ENCODE assay signal across 9 mouse cellular contexts in the genomic region with DNA sequence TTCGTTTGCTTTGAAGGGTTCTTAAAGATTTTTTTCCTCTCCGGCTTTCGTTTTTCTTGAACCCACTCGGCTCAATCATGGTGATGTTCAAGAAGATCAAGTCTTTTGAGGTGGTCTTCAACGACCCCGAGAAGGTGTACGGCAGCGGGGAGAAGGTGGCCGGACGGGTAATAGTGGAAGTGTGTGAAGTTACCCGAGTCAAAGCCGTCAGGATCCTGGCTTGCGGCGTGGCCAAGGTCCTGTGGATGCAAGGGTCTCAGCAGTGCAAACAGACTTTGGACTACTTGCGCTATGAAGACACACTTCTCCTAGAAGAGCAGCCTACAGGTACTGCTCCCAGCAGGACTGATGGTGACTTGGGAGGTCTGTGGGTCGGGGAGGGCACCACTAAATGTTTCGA. TPM values are rescaled to one million over a fixed set of nuclear protein-coding genes. Genes with fewer than 3 reads are reported as not detected.
A peak's percentile ranks its signal among the peaks of the same experiment; 100 is the strongest.
DNase-seq lines count a peak whose midpoint lies in the region; ATAC-seq and TF ChIP-seq lines count a peak whose summit lies in the region.
"Had no signal": no experiment of that assay in that cellular context is flagged by ENCODE, and none has a peak within 500 bp of the region (broad histone marks: within the 10 kb centered on the region; RNA-seq: fewer than 3 reads in every experiment).

No protein-coding gene starts in this region.

- H3K9me3 ChIP-seq in embryonic facial prominence, embryonic 10.5 days = no peaks in the 10 kb centered on the region
- H3K9me3 ChIP-seq in hindbrain, embryonic 14.5 days (ENCODE audit: control insufficient read depth, low read length) = no peaks in the 10 kb centered on the region
- H3K9me3 ChIP-seq in liver, embryonic 13.5 days (replicated peaks) = no peaks in the 10 kb centered on the region
- no peaks in the 10 kb centered on the region for H3K9me3 ChIP-seq in stomach, embryonic 14.5 days (ENCODE audit: control insufficient read depth, low read depth, low read length)

- peak overlapping the region; percentile 61 for H3K9ac ChIP-seq in hindbrain, embryonic 14.5 days
- H3K9ac ChIP-seq in liver, embryonic 13.5 days = peak overlapping the region; percentile 90
- H3K9ac ChIP-seq in stomach, embryonic 14.5 days (replicated peaks; ENCODE audit: low read depth, low read length) = peak overlapping the region; percentile 92

- DNase-seq in layer of hippocampus, adult 2 months (ENCODE audit: low spot score in 2 of 2) = no peak
- no peak for DNase-seq in layer of hippocampus, postnatal 25 days (ENCODE audit: extremely low spot score in 1 of 2, low spot score in 1 of 2)
- DNase-seq in embryonic facial prominence, embryonic 10.5 days (ENCODE audit: low spot score) = peak; percentile 41
- peak; percentile 36 for DNase-seq in hindbrain, embryonic 14.5 days (ENCODE audit: low spot score)
- no peak for DNase-seq in liver, embryonic 13.5 days
- no peak for DNase-seq in left cerebral cortex, postnatal 14 days (ENCODE audit: low spot score in 2 of 2)
- no peak for DNase-seq in frontal cortex, postnatal 10 days (ENCODE audit: low spot score in 2 of 2)

- no peaks in the 10 kb centered on the region for H3K27me3 ChIP-seq in embryonic facial prominence, embryonic 10.5 days (replicated peaks; ENCODE audit: low read depth, poor library complexity, severe bottlenecking)
- H3K27me3 ChIP-seq in hindbrain, embryonic 14.5 days (ENCODE audit: control insufficient read depth, insufficient read depth, low read length) = no peaks in the 10 kb centered on the region
- no peaks in the 10 kb centered on the region for H3K27me3 ChIP-seq in liver, embryonic 13.5 days
- no peaks in the 10 kb centered on the region for H3K27me3 ChIP-seq in stomach, embryonic 14.5 days (ENCODE audit: control insufficient read depth, insufficient read depth, low read length)

- peaks cover 23% of the 10 kb centered on the region for H3K36me3 ChIP-seq in embryonic facial prominence, embryonic 10.5 days (replicated peaks)
- peaks cover 21% of the 10 kb centered on the region for H3K36me3 ChIP-seq in hindbrain, embryonic 14.5 days (replicated peaks; ENCODE audit: control insufficient read depth, insufficient read depth)
- H3K36me3 ChIP-seq in liver, embryonic 13.5 days = peaks cover 24% of the 10 kb centered on the region
- peaks cover 23% of the 10 kb centered on the region for H3K36me3 ChIP-seq in stomach, embryonic 14.5 days (ENCODE audit: control insufficient read depth, insufficient read depth, low read length)

- 1% methylated on average over 17 of the region's 17 CpGs for WGBS in embryonic facial prominence, embryonic 10.5 days
- 0% methylated on average over 17 of the region's 17 CpGs for WGBS in hindbrain, embryonic 14.5 days
- under 1% methylated on average over 17 of the region's 17 CpGs for WGBS in liver, embryonic 13.5 days (ENCODE audit: insufficient replicate concordance)
- WGBS in stomach, embryonic 14.5 days = under 1% methylated on average over 17 of the region's 17 CpGs

- intact Hi-C loops in left cerebral cortex, postnatal 14 days (cut with DNase I) = no loop called here

- no peak; the same call in 1 of the 2 replicates for ATAC-seq in hindbrain, embryonic 14.5 days (ENCODE audit: low FRiP score)
- ATAC-seq in liver, embryonic 13.5 days (ENCODE audit: low read depth) = 0 out of 2 replicates have a peak, but pooled peaks have one; percentile 5
- ATAC-seq in stomach, embryonic 14.5 days (ENCODE audit: insufficient number of reproducible peaks, insufficient read depth, low FRiP score, low read depth) = no peak

- peak overlapping the region; percentile 66 for H3K4me3 ChIP-seq in layer of hippocampus, adult 2 months
- H3K4me3 ChIP-seq in embryonic facial prominence, embryonic 10.5 days = peak overlapping the region; percentile 80
- peak overlapping the region; percentile 64 for H3K4me3 ChIP-seq in hindbrain, embryonic 14.5 days (replicated peaks; ENCODE audit: low read length)
- peak overlapping the region; percentile 74 for H3K4me3 ChIP-seq in liver, embryonic 13.5 days (replicated peaks)
- H3K4me3 ChIP-seq in stomach, embryonic 14.5 days (ENCODE audit: low read depth, low read length) = peak overlapping the region; percentile 66

- peaks cover 58% of the 10 kb centered on the region for H3K4me1 ChIP-seq in embryonic facial prominence, embryonic 10.5 days
- H3K4me1 ChIP-seq in hindbrain, embryonic 14.5 days (replicated peaks; ENCODE audit: control insufficient read depth, insufficient read depth, low read length) = peaks cover 44% of the 10 kb centered on the region
- H3K4me1 ChIP-seq in liver, embryonic 13.5 days (replicated peaks) = peaks cover 72% of the 10 kb centered on the region
- peaks cover 51% of the 10 kb centered on the region for H3K4me1 ChIP-seq in stomach, embryonic 14.5 days (ENCODE audit: control insufficient read depth, insufficient read depth, low read length)

- peak overlapping the region; percentile 85 for H3K4me2 ChIP-seq in hindbrain, embryonic 14.5 days (replicated peaks)
- peak overlapping the region; percentile 86 for H3K4me2 ChIP-seq in liver, embryonic 13.5 days
- H3K4me2 ChIP-seq in stomach, embryonic 14.5 days (replicated peaks; ENCODE audit: low read depth, low read length) = peak overlapping the region; percentile 56

- peak overlapping the region; percentile 82 for H3K27ac ChIP-seq in layer of hippocampus, adult 2 months
- peak overlapping the region; percentile 88 for H3K27ac ChIP-seq in embryonic facial prominence, embryonic 10.5 days (replicated peaks)
- peak overlapping the region; percentile 66 for H3K27ac ChIP-seq in hindbrain, embryonic 14.5 days
- H3K27ac ChIP-seq in liver, embryonic 13.5 days = peak overlapping the region; percentile 87
- peak overlapping the region; percentile 90 for H3K27ac ChIP-seq in stomach, embryonic 14.5 days (ENCODE audit: low read length)

- TF ChIP-seq CTCF in layer of hippocampus, adult 2 months (conservative IDR thresholded peaks at IDR 0.05) = no peak

RNA-seq across cellular contexts. Expression of gene Txnip, which starts 0.4 kb away (rescaled TPM):
- total RNA-seq in layer of hippocampus, adult 2 months (2021) = 10 to 100 TPM; 22.6 to 36.4 TPM
- total RNA-seq in layer of hippocampus, postnatal 25 days (2021) = 10 to 100 TPM; 20.7 to 25.0 TPM
- 31.2 and 34.9 TPM in 2 replicates for polyA plus RNA-seq in embryonic facial prominence, embryonic 10.5 days (2016; fragmentation: Nextera tagmentation; extraction: Ambion mirVana)
- 53.2 and 71.4 TPM in 2 replicates for polyA plus RNA-seq in hindbrain, embryonic 14.5 days (2014; fragmentation: Nextera tagmentation; extraction: Ambion mirVana)
- polyA plus RNA-seq in liver, embryonic 13.5 days (2015; fragmentation: Nextera tagmentation; extraction: Ambion mirVana) = 29.7 and 29.9 TPM in 2 replicates
- polyA plus RNA-seq in stomach, embryonic 14.5 days (2014; fragmentation: Nextera tagmentation; extraction: Ambion mirVana) = 155 and 168 TPM in 2 replicates
- total RNA-seq in left cerebral cortex, postnatal 14 days (2021) = 10 to 100 TPM; 26.9 to 36.8 TPM

RNA-seq across cellular contexts. Expression of gene Gm16253, which starts 18.6 kb away (rescaled TPM):
- not detected for total RNA-seq in layer of hippocampus, adult 2 months (2021)
- total RNA-seq in layer of hippocampus, postnatal 25 days (2021) = not detected
- 1.6 and 1.9 TPM in 2 replicates for polyA plus RNA-seq in embryonic facial prominence, embryonic 10.5 days (2016; fragmentation: Nextera tagmentation; extraction: Ambion mirVana)
- polyA plus RNA-seq in hindbrain, embryonic 14.5 days (2014; fragmentation: Nextera tagmentation; extraction: Ambion mirVana) = 0.39 TPM in 1 of 2 replicates, not detected in the other
- 0.29 TPM in 1 of 2 replicates, not detected in the other for polyA plus RNA-seq in liver, embryonic 13.5 days (2015; fragmentation: Nextera tagmentation; extraction: Ambion mirVana)
- 0.69 and 1.9 TPM in 2 replicates for polyA plus RNA-seq in stomach, embryonic 14.5 days (2014; fragmentation: Nextera tagmentation; extraction: Ambion mirVana)
- total RNA-seq in left cerebral cortex, postnatal 14 days (2021) = not detected
- total RNA-seq: neutrophil, adult 5-6 weeks had no signal

RNA-seq across cellular contexts. Expression of gene Hfe2, which starts 33.2 kb away (rescaled TPM):
- total RNA-seq in layer of hippocampus, adult 2 months (2021) = under 1 TPM in 1 of 2 experiments, not detected in 1; 0.23 TPM
- under 1 TPM in 1 of 2 experiments, not detected in 1; 0.12 TPM for total RNA-seq in layer of hippocampus, postnatal 25 days (2021)
- polyA plus RNA-seq in embryonic facial prominence, embryonic 10.5 days (2016; fragmentation: Nextera tagmentation; extraction: Ambion mirVana) = 1.4 and 1.5 TPM in 2 replicates
- 1.9 and 2.1 TPM in 2 replicates for polyA plus RNA-seq in hindbrain, embryonic 14.5 days (2014; fragmentation: Nextera tagmentation; extraction: Ambion mirVana)
- 1.3 and 1.7 TPM in 2 replicates for polyA plus RNA-seq in liver, embryonic 13.5 days (2015; fragmentation: Nextera tagmentation; extraction: Ambion mirVana)
- 0.20 TPM in 1 of 2 replicates, not detected in the other for polyA plus RNA-seq in stomach, embryonic 14.5 days (2014; fragmentation: Nextera tagmentation; extraction: Ambion mirVana)
- total RNA-seq in left cerebral cortex, postnatal 14 days (2021) = under 1 TPM; 0.18 to 0.42 TPM
- total RNA-seq: neutrophil, adult 5-6 weeks had no signal

RNA-seq across cellular contexts. Expression of gene Polr3gl, which starts 35.8 kb away (rescaled TPM):
- total RNA-seq in layer of hippocampus, adult 2 months (2021) = 10 to 100 TPM; 32.1 to 34.4 TPM
- total RNA-seq in layer of hippocampus, postnatal 25 days (2021) = 10 to 100 TPM; 23.8 to 29.7 TPM
- 30.0 and 33.1 TPM in 2 replicates for polyA plus RNA-seq in embryonic facial prominence, embryonic 10.5 days (2016; fragmentation: Nextera tagmentation; extraction: Ambion mirVana)
- polyA plus RNA-seq in hindbrain, embryonic 14.5 days (2014; fragmentation: Nextera tagmentation; extraction: Ambion mirVana) = 11.0 and 18.5 TPM in 2 replicates
- 13.0 and 13.5 TPM in 2 replicates for polyA plus RNA-seq in liver, embryonic 13.5 days (2015; fragmentation: Nextera tagmentation; extraction: Ambion mirVana)
- polyA plus RNA-seq in stomach, embryonic 14.5 days (2014; fragmentation: Nextera tagmentation; extraction: Ambion mirVana) = 21.5 and 29.5 TPM in 2 replicates
- total RNA-seq in left cerebral cortex, postnatal 14 days (2021) = 10 to 100 TPM; 26.6 to 29.7 TPM

RNA-seq across cellular contexts. Expression of gene Ankrd34a, which starts 38.3 kb away (rescaled TPM):
- 10 to 100 TPM; 55.2 to 56.7 TPM for total RNA-seq in layer of hippocampus, adult 2 months (2021)
- total RNA-seq in layer of hippocampus, postnatal 25 days (2021) = 10 to 100 TPM; 50.9 to 62.3 TPM
- 0.66 and 0.99 TPM in 2 replicates for polyA plus RNA-seq in embryonic facial prominence, embryonic 10.5 days (2016; fragmentation: Nextera tagmentation; extraction: Ambion mirVana)
- polyA plus RNA-seq in hindbrain, embryonic 14.5 days (2014; fragmentation: Nextera tagmentation; extraction: Ambion mirVana) = 17.5 and 22.3 TPM in 2 replicates
- polyA plus RNA-seq in liver, embryonic 13.5 days (2015; fragmentation: Nextera tagmentation; extraction: Ambion mirVana) = 0.12 and 0.14 TPM in 2 replicates
- polyA plus RNA-seq in stomach, embryonic 14.5 days (2014; fragmentation: Nextera tagmentation; extraction: Ambion mirVana) = 2.9 and 3.4 TPM in 2 replicates
- 10 to 100 TPM; 69.9 to 72.6 TPM for total RNA-seq in left cerebral cortex, postnatal 14 days (2021)
- total RNA-seq: neutrophil, adult 5-6 weeks had no signal

Comparison
In these comparisons a context has a peak if more than half of its experiments do, and no peak if none do; other contexts are left out.
1. DNase-seq: peak in embryonic facial prominence, embryonic 10.5 days (single experiment) and hindbrain, embryonic 14.5 days (single experiment); none in layer of hippocampus, adult 2 months (0 of 2), layer of hippocampus, postnatal 25 days (0 of 2), liver, embryonic 13.5 days (single experiment), left cerebral cortex, postnatal 14 days (0 of 2) and frontal cortex, postnatal 10 days (0 of 2).
2. Peak in every context shown above with its lines, with median percentiles within 50 percentile points of each other: H3K27ac ChIP-seq, H3K4me3 ChIP-seq, H3K4me2 ChIP-seq and H3K9ac ChIP-seq.